ENCODE assay signal across 7 mouse cellular contexts in the genomic region with DNA sequence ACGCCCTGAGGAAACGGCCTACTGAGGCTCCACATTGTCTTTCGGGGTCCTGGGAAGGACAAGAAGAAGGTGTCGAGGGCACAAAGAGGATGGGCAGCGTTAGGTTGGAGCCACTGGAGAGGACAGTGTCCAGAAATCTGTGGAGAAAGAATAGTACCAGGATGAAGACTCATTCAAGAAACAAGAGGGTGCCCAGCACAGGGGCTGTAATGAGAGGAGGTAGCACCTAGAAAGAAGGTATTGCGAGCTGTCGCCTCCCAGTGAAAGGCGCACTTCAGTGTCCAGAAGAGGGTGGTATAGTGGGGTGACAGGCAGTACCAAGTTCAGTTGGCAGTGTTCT. TPM values are rescaled to one million over a fixed set of nuclear protein-coding genes. Genes with fewer than 3 reads are reported as not detected.
DNase-seq lines count a peak whose midpoint lies in the region; ATAC-seq lines count a peak whose summit lies in the region.

No protein-coding gene starts in this region.

- DNase-seq in right cerebral cortex, postnatal 10 days (ENCODE audit: low spot score in 2 of 2) = peak; percentile 34 to 50
- DNase-seq in right cerebral cortex, adult 18-20 months = no peak
- no peak for DNase-seq in kidney, adult 18-20 months
- DNase-seq in right cerebral cortex, postnatal 36 days (ENCODE audit: low spot score in 2 of 2) = no peak

- no peaks in the 10 kb centered on the region for H3K27me3 ChIP-seq in forebrain, embryonic 12.5 days
- no peaks in the 10 kb centered on the region for H3K27me3 ChIP-seq in liver, embryonic 12.5 days (replicated peaks)
- H3K27me3 ChIP-seq in stomach, embryonic 16.5 days (ENCODE audit: control insufficient read depth, insufficient read depth, low read length) = no peaks in the 10 kb centered on the region

- peak overlapping the region; percentile 65 for H3K4me3 ChIP-seq in forebrain, embryonic 12.5 days (replicated peaks)
- H3K4me3 ChIP-seq in liver, embryonic 12.5 days = peak overlapping the region; percentile 74
- H3K4me3 ChIP-seq in stomach, embryonic 16.5 days (replicated peaks; ENCODE audit: low read length) = peak overlapping the region; percentile 70

- H3K4me1 ChIP-seq in forebrain, embryonic 12.5 days = peaks cover 43% of the 10 kb centered on the region
- peaks cover 61% of the 10 kb centered on the region for H3K4me1 ChIP-seq in liver, embryonic 12.5 days
- peaks cover 26% of the 10 kb centered on the region for H3K4me1 ChIP-seq in stomach, embryonic 16.5 days (ENCODE audit: control insufficient read depth, insufficient read depth, low read length)

- peak overlapping the region; percentile 86 for H3K4me2 ChIP-seq in forebrain, embryonic 12.5 days
- peak overlapping the region; percentile 97 for H3K4me2 ChIP-seq in liver, embryonic 12.5 days
- peak overlapping the region; percentile 67 for H3K4me2 ChIP-seq in stomach, embryonic 16.5 days (ENCODE audit: low read depth, low read length)

- peak overlapping the region; percentile 75 for H3K9ac ChIP-seq in forebrain, embryonic 12.5 days
- H3K9ac ChIP-seq in liver, embryonic 12.5 days = peak overlapping the region; percentile 84
- H3K9ac ChIP-seq in stomach, embryonic 16.5 days (ENCODE audit: low read length) = peak overlapping the region; percentile 72

- H3K9me3 ChIP-seq in forebrain, embryonic 12.5 days = no peaks in the 10 kb centered on the region
- no peaks in the 10 kb centered on the region for H3K9me3 ChIP-seq in liver, embryonic 12.5 days (replicated peaks)
- H3K9me3 ChIP-seq in stomach, embryonic 16.5 days (replicated peaks; ENCODE audit: control insufficient read depth, low read length) = no peaks in the 10 kb centered on the region

- no peak; the same call in 1 of the 2 replicates for ATAC-seq in forebrain, embryonic 12.5 days (ENCODE audit: low FRiP score)
- ATAC-seq in liver, embryonic 12.5 days = peak; percentile 13
- ATAC-seq in stomach, embryonic 16.5 days (ENCODE audit: insufficient read depth, low FRiP score) = no peak

- peaks cover 23% of the 10 kb centered on the region for H3K36me3 ChIP-seq in forebrain, embryonic 12.5 days (replicated peaks)
- H3K36me3 ChIP-seq in liver, embryonic 12.5 days = peaks cover 41% of the 10 kb centered on the region
- no peaks in the 10 kb centered on the region for H3K36me3 ChIP-seq in stomach, embryonic 16.5 days (ENCODE audit: control insufficient read depth, insufficient read depth, low read length)

- under 1% methylated on average over 8 of the region's 8 CpGs for WGBS in forebrain, embryonic 12.5 days
- WGBS in liver, embryonic 12.5 days (ENCODE audit: insufficient replicate concordance) = 4% methylated on average over 8 of the region's 8 CpGs
- WGBS in stomach, embryonic 16.5 days = 1% methylated on average over 8 of the region's 8 CpGs

- H3K27ac ChIP-seq in forebrain, embryonic 12.5 days = peak overlapping the region; percentile 92
- H3K27ac ChIP-seq in liver, embryonic 12.5 days = peak overlapping the region; percentile 91
- peak overlapping the region; percentile 92 for H3K27ac ChIP-seq in stomach, embryonic 16.5 days (ENCODE audit: low read length)

RNA-seq across cellular contexts. Expression of a gene that starts 0.7 kb away (rescaled TPM):
- 85.7 and 94.0 TPM in 2 replicates for polyA plus RNA-seq in forebrain, embryonic 12.5 days (2016; fragmentation: Nextera tagmentation; extraction: Ambion mirVana)
- 66.1 and 68.4 TPM in 2 replicates for polyA plus RNA-seq in liver, embryonic 12.5 days (2016; fragmentation: Nextera tagmentation; extraction: Ambion mirVana)
- 75.2 and 84.9 TPM in 2 replicates for polyA plus RNA-seq in stomach, embryonic 16.5 days (2015; fragmentation: Nextera tagmentation; extraction: Ambion mirVana)

RNA-seq across cellular contexts. Expression of a gene that starts 0.7 kb away (rescaled TPM):
- polyA plus RNA-seq in forebrain, embryonic 12.5 days (2016; fragmentation: Nextera tagmentation; extraction: Ambion mirVana) = 18.8 and 23.5 TPM in 2 replicates
- 14.0 and 14.5 TPM in 2 replicates for polyA plus RNA-seq in liver, embryonic 12.5 days (2016; fragmentation: Nextera tagmentation; extraction: Ambion mirVana)
- 11.6 and 12.9 TPM in 2 replicates for polyA plus RNA-seq in stomach, embryonic 16.5 days (2015; fragmentation: Nextera tagmentation; extraction: Ambion mirVana)

RNA-seq across cellular contexts. Expression of a gene that starts 16.1 kb away (rescaled TPM):
- 2.1 and 2.9 TPM in 2 replicates for polyA plus RNA-seq in forebrain, embryonic 12.5 days (2016; fragmentation: Nextera tagmentation; extraction: Ambion mirVana)
- 0.54 and 0.96 TPM in 2 replicates for polyA plus RNA-seq in liver, embryonic 12.5 days (2016; fragmentation: Nextera tagmentation; extraction: Ambion mirVana)
- 5.2 and 5.6 TPM in 2 replicates for polyA plus RNA-seq in stomach, embryonic 16.5 days (2015; fragmentation: Nextera tagmentation; extraction: Ambion mirVana)

RNA-seq across cellular contexts. Expression of a gene that starts 17.5 kb away (rescaled TPM):
- polyA plus RNA-seq in forebrain, embryonic 12.5 days (2016; fragmentation: Nextera tagmentation; extraction: Ambion mirVana) = 0.36 and 0.79 TPM in 2 replicates
- 2.7 and 2.8 TPM in 2 replicates for polyA plus RNA-seq in liver, embryonic 12.5 days (2016; fragmentation: Nextera tagmentation; extraction: Ambion mirVana)
- 1.0 and 1.3 TPM in 2 replicates for polyA plus RNA-seq in stomach, embryonic 16.5 days (2015; fragmentation: Nextera tagmentation; extraction: Ambion mirVana)

RNA-seq across cellular contexts. Expression of a gene that starts 23.8 kb away (rescaled TPM):
- 21.9 and 25.6 TPM in 2 replicates for polyA plus RNA-seq in forebrain, embryonic 12.5 days (2016; fragmentation: Nextera tagmentation; extraction: Ambion mirVana)
- 2.1 and 2.6 TPM in 2 replicates for polyA plus RNA-seq in liver, embryonic 12.5 days (2016; fragmentation: Nextera tagmentation; extraction: Ambion mirVana)
- 9.7 and 10.3 TPM in 2 replicates for polyA plus RNA-seq in stomach, embryonic 16.5 days (2015; fragmentation: Nextera tagmentation; extraction: Ambion mirVana)

Comparison
In these comparisons a context has a peak if more than half of its experiments do, and no peak if none do; other contexts are left out.
1. DNase-seq: peak in right cerebral cortex, postnatal 10 days (2 of 2); none in right cerebral cortex, adult 18-20 months (single experiment), kidney, adult 18-20 months (single experiment) and right cerebral cortex, postnatal 36 days (0 of 2).
2. Peak in every context shown above with its lines, with median percentiles within 50 percentile points of each other: H3K27ac ChIP-seq, H3K4me2 ChIP-seq, H3K4me3 ChIP-seq and H3K9ac ChIP-seq.